Mouse (Mus musculus): Measurements from ENCODE around the gene Gclc.
"Not testable (repeated sequence)": the region's sequence is repeated elsewhere in the genome, so short reads cannot be mapped to it uniquely, and the experiment has no call there.

The Gclc gene

GRCm38 (mm10) chr9:77746315-77746714 lies 8.0 kb upstream of the Gclc start:
- no peak for DNase-seq (ENCODE audit: low spot score)

DNA sequence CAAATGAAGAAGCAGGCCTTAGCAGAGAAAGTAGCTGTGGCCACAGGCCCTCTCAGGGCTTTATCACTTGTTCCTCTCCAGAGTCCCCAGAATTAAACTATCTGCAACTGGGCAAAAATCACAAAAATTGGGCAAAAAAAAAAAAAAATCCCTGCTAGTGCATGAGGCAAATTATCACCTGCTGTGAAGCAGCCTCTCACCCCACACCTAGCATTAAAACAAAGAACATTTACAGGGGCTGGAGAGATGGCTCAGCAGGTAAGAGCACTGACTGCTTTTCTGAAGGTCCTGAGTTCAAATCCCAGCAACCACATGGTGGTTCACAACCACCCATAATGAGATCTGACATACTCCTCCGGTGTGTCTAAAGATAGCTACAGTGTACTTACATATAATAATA lies 6.0 kb upstream of the Gclc start:
- not testable (repeated sequence) for DNase-seq (ENCODE audit: low spot score)

DNA sequence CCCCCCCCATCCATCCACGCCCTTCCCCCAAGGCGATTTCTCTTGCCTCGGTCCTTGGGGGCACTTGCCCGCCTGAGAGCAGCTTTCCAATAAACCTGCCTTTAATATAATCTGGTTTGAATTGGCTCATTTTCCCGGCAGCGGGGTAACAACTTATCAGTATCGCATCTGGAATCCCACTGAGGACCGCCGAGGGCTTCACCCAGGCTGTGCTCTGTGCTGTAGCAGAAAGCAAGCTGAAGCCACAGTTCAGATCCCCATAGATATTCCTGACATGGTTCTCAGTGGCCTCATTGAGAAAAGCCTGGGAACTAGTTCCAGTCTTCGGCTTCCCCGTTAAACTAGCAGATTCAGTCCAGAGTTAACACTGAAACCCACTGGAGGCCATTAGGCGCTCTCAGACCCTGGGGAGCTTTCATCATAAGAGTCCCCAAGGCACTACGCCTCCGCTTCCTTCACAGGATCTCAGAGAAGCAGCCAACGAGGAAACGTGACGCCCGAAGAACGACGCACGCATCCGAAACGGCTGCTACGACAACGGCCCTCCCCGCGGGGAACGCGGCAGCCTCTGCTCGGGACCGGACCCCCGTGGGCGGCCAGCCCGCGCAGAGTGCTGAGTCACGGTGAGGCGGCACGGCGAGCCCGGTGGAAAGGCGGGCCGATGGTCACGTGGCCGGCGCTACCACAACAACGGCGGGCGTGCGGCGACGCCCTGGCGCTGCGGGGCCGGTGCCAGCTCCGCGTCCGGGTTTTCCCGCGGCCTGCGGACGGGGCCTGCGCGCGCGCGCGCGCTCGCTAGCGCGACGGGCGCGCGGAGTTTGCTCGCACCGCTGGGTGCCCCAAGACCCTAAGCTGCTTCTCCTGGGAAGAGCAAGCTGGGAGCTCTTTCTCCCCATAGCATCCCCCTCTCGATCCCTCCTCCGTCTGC lies 3.9 kb upstream of the Gclc start:
- peak; percentile 96 for DNase-seq (ENCODE audit: low spot score)

DNA sequence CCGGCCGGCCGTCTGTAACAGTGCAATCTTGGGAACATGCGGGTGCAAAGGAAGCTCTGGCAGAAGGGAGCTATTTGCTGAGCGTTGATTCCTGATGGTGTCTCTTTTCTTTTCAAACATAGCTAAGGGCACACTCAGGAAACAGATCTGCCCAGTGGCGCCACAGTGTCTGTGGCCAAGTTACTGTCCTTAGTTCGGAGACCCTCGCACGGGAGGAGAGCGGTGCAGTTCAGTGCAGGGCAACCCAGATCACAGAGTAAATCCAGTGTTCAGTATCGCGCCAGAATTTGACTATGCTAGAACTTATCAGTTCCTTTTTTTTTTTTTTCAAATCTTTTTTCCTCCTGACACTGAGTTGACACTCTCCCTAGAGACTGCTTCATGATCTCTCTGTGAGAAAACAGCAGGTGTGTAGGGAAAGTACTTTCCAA lies 3.2 kb upstream of the Gclc start:
- no peak for DNase-seq (ENCODE audit: low spot score)

DNA sequence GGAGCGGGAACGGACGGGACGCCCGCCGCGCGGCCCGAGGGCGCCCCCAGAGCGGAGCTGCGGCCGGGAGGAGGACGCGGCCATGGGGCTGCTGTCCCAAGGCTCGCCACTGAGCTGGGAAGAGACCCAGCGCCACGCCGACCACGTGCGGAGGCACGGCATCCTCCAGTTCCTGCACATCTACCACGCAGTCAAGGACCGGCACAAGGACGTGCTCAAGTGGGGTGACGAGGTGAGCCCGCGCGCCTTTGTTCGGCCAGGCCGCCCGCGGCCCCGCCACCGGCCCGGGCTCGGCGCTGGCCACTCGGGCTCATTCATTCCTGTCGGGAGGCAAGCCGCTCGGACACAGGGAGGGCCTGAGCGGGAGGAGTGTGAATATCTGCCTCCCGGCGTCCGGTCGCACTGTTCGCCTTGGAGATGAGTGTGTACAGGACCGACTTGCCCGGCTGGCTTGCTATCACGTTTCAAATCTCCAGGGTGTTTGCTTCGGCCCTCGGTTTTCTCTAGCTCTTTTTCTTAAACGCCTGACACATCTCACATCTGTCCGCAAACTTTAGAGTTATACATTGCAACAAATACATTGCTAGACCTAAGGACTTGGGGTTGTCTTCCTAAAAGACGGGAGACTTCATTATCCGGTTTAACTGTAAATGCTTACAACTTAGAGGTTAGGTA lies 530 bp downstream of the Gclc start:
- DNase-seq (ENCODE audit: low spot score), result peak; percentile 48

- DNase-seq (ENCODE audit: low spot score), result no peak
Observed at GRCm38 (mm10) chr9:77755403-77755784, 1.1 kb downstream of the Gclc start.

DNA sequence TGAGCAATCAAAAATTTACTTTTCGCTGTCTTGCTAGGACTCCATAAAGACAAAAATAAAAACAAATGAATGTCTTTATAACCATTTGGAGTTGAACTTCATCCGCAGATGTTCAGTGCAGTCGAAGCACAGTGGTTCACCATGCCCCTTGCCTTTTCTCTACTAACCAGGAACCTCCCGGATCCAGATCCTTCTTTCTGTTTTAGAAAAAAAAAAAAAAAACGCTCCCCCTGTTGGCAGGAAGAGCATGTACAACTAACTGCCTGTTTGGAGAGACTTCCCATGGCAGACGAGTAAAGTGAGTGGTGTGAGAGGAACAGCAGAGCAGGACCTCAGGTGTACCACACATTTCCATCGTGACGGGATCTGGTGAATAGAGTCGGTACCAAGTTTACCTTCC lies 1.7 kb downstream of the Gclc start:
- no peak for DNase-seq (ENCODE audit: low spot score)

DNA sequence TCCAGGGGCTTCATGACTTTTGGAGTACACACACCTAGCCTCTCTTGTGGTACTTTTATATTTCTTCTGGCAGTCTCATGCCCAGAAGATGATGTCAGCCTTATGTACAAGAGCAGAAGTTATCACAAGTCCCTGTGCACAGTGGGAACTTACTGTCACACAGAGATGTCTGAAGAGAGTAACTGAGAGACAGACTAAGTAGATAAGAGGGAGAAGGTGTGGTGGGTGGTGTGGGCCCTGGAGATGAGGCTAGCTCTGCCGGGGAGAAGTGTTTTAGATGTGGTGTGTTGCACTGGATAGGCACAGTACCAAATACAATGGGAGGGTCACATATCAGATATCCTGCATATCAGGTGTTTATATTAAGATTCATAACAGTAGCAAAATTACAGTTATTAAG lies 3.0 kb downstream of the Gclc start:
- DNase-seq (ENCODE audit: low spot score), result no peak

- no peak for DNase-seq (ENCODE audit: low spot score)
Observed at GRCm38 (mm10) chr9:77758481-77758880, 4.1 kb downstream of the Gclc start.

DNA sequence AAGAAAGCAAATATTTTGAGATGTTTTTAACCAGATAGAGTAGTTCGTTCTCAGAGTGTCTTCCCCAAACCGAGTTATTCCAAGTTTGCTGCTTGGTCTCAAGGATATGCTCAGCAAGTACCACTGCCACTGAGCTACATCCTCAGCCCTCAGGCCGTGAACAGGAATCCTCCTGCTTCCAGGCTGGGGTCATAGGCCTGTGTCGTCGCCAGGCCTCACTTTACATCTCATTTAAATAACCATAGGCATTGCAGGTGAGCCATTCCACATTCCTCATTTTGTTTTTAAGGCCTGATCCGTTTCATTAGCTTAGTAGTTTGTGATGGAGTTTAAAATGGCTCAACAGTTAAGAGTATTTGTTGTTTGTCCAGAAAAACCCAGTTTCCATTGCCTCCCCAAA lies 4.8 kb downstream of the Gclc start:
- no peak for DNase-seq (ENCODE audit: low spot score)

DNA sequence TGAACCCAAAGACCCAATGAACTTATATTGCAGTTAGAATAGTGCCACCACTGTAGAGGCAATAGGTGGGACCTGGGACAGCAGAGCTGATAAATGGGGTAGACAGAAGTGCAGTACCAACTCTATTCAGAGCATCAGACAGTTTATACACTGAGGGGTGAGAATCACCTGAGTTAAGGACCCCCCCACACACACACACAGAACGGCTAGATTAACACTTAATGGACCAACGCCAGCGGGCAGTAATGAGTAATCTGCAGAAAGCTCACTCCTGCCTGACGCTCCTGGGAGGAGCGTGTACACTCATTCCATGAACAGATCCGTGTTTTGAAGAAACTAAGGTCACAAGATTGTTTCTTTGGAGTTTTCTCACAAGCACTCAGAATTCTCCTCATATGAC lies 5.4 kb downstream of the Gclc start:
- DNase-seq (ENCODE audit: low spot score), result no peak

DNA sequence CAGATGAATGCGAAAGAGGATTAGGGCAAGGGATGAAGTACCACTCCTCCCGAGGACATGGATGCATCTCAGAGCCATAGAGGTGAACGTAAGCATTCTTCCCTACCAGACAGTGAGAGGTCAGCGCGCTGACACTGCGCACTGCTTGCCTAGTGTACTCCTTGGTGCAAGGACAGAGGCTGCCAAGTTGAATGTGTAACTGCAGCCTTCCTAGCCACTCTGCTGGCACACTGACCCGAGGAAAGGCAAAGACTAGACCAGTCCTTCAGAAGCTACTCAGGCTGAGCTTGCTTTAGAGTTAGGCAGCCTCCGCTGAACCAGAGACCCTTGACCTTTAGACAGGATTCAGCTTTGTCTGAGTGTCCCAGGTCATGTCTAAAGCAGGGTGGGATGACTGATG lies 11.9 kb downstream of the Gclc start:
- DNase-seq (ENCODE audit: low spot score), result no peak

GRCm38 (mm10) chr9:77766767-77767166 lies 12.4 kb downstream of the Gclc start:
- no peak for DNase-seq (ENCODE audit: low spot score)

DNA sequence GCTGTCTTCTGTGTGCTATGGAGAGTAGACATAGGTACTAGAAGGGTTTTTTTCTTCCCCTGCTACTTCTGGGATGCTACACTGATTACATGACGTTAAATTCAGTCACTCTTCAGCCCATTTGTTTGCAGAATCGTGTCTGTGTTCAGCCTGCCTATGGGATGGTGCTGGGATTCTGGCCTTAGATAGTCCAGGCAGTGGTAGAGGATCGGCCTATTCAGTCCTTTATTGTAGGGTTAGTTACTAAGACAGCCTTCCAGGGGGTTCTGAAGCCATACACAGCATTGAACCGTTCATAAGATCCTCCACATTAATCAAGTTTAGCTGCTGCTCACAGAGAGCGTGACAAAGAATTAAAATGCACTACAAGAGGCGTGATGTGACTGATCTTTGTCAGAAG lies 16.6 kb downstream of the Gclc start:
- no peak for DNase-seq (ENCODE audit: low spot score)

DNA sequence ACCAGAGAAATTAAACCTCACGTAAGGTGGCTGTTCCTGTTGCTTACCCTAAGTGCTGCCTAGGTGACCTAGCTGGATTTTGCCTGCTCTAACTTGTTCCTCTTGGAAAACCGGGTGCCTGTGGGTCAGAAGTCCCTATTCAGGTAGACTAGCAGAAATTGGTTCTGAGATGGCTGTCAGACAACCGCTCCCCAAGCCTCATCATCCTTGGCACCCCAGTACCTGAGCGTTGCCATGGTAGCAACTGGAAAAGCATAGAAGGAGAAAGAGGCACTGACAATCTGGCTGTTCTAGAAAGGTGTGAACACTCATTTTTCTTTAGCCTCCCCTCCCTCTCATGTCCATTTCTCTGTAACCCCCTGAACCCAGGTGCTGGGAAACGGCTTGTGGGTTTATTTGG lies 17.0 kb downstream of the Gclc start:
- DNase-seq (ENCODE audit: low spot score), result no peak

DNA sequence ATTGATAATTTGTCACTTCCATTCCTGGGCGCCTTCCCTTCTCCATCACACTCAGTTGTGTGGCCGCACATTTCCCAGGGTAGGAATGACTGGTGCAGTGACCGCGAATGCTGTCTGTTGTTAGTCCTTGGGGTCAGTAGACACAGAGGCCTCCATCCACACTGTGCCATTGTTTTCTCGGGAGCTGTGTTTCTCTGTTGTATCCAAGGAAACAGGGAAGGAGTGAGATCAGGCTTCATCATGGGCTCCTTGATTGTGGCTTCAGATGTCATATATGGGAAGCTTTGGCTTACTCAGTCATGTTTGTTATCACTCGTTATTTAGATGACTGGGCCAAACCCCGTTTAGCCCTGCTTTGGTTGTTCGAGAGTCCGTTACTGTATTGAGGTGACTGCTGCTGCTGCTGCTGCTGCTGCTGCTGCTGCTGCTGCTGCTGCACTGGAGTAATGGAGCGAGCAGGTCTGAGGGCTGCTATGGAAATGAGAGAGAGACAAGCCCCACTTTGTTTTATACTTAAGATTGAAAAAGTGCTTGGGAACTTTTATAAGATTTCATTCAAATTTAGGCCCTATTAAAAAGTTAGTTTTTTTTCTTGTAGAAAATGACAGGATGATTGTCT lies 17.5 kb downstream of the Gclc start:
- no peak for DNase-seq (ENCODE audit: low spot score)

DNA sequence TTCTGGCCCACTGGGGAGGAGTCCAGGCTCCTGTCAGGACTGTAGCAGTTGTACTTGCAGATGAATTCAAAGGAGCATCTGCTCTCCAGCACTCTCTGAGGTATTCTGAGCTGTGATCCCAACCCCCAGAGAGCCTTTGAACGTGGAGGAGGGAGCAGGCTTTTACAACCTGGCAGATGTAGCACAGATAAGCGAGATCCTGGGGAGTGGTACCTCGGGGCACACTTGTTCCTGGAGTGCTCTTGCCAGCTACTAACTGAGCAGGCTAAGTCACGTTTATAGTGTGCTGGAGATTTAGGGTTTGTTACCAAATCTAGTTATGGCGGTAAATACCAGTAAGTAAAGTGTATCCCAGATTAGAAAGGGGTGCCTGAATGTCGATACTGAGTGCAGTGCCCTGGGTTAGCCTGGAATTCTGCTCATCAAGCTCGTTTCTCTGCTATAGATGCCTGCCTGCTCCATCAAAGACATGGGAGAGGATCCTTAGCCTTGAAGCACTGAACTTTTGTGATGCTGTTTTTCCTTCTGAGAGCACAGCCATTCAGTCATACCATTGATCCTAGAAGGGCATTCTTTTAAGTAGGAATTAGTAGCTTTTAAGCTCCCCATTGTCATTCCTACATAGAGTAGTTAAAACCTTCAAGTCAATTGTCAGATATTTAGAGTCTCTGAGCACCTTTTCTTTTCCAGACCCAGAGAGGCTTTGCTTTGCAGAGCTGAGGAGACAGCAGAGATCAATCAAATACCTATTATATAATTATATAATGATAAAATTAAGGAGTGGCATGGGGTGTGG lies 22.6 kb downstream of the Gclc start:
- DNase-seq (ENCODE audit: low spot score), result no peak

DNA sequence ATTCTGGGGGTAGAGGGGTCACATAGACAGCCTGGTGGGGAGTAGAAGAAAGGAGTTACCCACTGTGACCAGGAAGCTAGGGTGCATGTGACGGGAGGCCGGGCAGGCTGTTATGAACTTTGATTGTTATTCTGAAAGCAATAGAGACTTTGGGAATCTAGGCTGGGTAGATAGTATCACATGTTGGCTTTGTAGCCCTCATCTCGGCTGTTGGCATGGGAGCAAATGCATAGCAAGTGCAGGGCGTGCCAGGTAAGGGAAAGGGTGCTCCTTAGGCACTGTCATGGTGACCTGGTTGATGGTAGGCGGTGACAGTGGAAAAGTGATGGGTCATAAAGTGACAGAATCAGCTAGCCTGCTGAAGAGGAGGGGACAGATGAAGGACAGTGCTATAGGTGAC lies 23.3 kb downstream of the Gclc start:
- DNase-seq (ENCODE audit: low spot score), result no peak

GRCm38 (mm10) chr9:77779711-77780110 lies 25.4 kb downstream of the Gclc start:
- DNase-seq (ENCODE audit: low spot score), result no peak

DNA sequence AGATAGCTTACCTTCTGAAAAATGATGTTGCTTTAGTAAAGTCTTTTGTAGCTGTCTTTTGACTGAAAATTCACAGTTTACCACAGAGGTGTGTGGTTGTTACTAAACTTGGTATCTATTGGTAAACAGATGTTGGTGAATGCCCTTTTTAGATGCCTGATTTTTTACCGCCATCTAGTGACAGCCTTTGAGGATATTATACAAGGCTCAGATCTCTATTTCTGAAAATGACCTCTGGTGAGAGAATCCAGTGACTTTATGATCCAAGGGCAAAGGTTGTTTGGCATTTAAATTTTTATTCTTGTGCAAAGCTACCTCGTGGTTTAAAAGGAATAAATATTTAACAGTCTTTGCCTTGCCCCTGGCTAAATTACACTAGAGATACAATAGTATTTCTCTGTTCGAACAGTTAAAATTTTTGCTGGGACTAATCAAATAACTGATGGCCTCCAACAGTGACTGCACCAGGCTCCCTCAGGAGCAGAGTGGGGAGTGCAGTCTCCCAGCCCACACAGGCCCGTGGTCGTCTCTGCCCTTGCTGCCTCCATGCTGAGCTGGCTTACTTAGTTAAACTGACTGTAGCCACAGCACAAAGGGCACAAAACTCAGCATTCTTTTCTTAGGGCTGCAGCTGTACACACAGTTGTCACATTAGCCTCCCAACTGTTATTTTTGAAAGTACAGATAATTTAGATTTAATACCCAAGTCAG lies 27.3 kb downstream of the Gclc start:
- peak; percentile 31 for DNase-seq (ENCODE audit: low spot score)

DNA sequence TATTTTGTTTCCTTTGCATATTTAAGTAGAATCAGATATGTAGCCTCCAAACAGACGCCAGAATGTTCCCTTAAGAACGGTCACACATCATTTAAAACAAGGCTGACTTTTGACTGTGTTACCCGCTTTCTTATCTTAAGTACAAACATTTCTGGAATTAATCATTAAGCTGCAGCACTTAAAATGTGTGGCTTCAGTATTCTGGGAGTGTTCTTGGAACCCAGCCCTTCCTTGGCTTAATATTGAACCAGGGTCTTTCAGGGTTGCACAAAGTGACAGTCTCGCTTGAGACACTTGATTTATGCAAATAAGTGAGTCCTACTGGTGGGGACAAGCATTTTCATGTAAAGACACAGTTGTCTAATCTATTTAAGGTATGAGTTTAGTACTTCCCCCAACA lies 27.9 kb downstream of the Gclc start:
- no peak for DNase-seq (ENCODE audit: low spot score)

GRCm38 (mm10) chr9:77783006-77783405 lies 28.7 kb downstream of the Gclc start:
- DNase-seq (ENCODE audit: low spot score), result no peak

Data from layer of hippocampus, adult 11-12 months (tissue).